Mouse (Mus musculus) heart, adult 9 months (tissue): ENCODE measurements around the gene Cabp4.
"Not testable (repeated sequence)": the region's sequence is repeated elsewhere in the genome, so short reads cannot be mapped to it uniquely, and the experiment has no call there.

Source experiments
- DNase-seq, 2 experiments: peaks; one replicate each; pipeline ENCODE4 v3.0.0; 2022; ENCODE audit warnings: low spot score in 2 of 2

Cabp4 gene

GRCm38 (mm10) chr19:4122411-4123370 is 21.1 kb downstream of the Cabp4 start:
- DNase-seq, result no peak

GRCm38 (mm10) chr19:4121896-4122295 is 21.9 kb downstream of the Cabp4 start:
- DNase-seq, result not testable (repeated sequence)

- DNase-seq, result peak; percentile 97 to 99
These were observed 22.6 kb downstream of the Cabp4 start for GRCm38 (mm10) chr19:4121097-4121805.

GRCm38 (mm10) chr19:4120496-4120895 is 23.3 kb downstream of the Cabp4 start:
- no peak for DNase-seq

- no peak for DNase-seq
These were observed 23.9 kb downstream of the Cabp4 start for GRCm38 (mm10) chr19:4119716-4120487.

GRCm38 (mm10) chr19:4118350-4118749 is 25.5 kb downstream of the Cabp4 start:
- DNase-seq, result no peak

GRCm38 (mm10) chr19:4117006-4117405 is 26.8 kb downstream of the Cabp4 start:
- no peak for DNase-seq

GRCm38 (mm10) chr19:4115816-4116215 is 28.0 kb downstream of the Cabp4 start:
- no peak for DNase-seq

GRCm38 (mm10) chr19:4115144-4115543 is 28.7 kb downstream of the Cabp4 start:
- DNase-seq, result no peak

GRCm38 (mm10) chr19:4114551-4114950 is 29.3 kb downstream of the Cabp4 start:
- no peak for DNase-seq

- peak in 1 of 2 experiments; percentile 55 for DNase-seq
These were observed 30.0 kb downstream of the Cabp4 start for GRCm38 (mm10) chr19:4113806-4114230.

- DNase-seq, result peak; percentile 68 to 81
These were observed 30.5 kb downstream of the Cabp4 start for GRCm38 (mm10) chr19:4113186-4113805.

- DNase-seq, result no peak
These were observed 31.5 kb downstream of the Cabp4 start for GRCm38 (mm10) chr19:4112063-4112960.

GRCm38 (mm10) chr19:4108535-4108934 is 35.3 kb downstream of the Cabp4 start:
- DNase-seq, result no peak

GRCm38 (mm10) chr19:4106654-4107053 is 37.2 kb downstream of the Cabp4 start:
- no peak for DNase-seq

- no peak for DNase-seq
These were observed 39.1 kb downstream of the Cabp4 start for GRCm38 (mm10) chr19:4104675-4105194.

- DNase-seq, result no peak
These were observed 40.0 kb downstream of the Cabp4 start for GRCm38 (mm10) chr19:4103792-4104191.

GRCm38 (mm10) chr19:4103294-4103693 is 40.5 kb downstream of the Cabp4 start:
- DNase-seq, result no peak

GRCm38 (mm10) chr19:4102626-4103025 is 41.2 kb downstream of the Cabp4 start:
- DNase-seq, result no peak

- DNase-seq, result no peak
These were observed 41.8 kb downstream of the Cabp4 start for GRCm38 (mm10) chr19:4102049-4102448.
